Mouse (Mus musculus) liver, adult 2 months (tissue): ENCODE results near the gene Mrps6. TPM values are rescaled to one million over a fixed set of nuclear protein-coding genes. Genes with fewer than 3 reads are reported as not detected.
"Not testable (repeated sequence)": the region's sequence is repeated elsewhere in the genome, so short reads cannot be mapped to it uniquely, and the experiment has no call there.

Experiments used
- DNase-seq: peaks from one replicate; pipeline ENCODE4 v3.0.0-alpha.2; 2011; ENCODE audit warnings: low read depth, low spot score; ENCODE audit errors: extremely low read depth
- H3K27ac ChIP-seq: fragments of 200-500 bp; replicated peaks from 2 replicates; pipeline ENCODE4 v1.5.1; 2012; ENCODE audit warnings: low read depth, mild to moderate bottlenecking, control low read depth, inconsistent platforms, low read length; ENCODE audit not compliant: insufficient read depth
- H3K27me3 ChIP-seq: fragments of 200-500 bp; 2 replicates; pipeline ENCODE4 v1.6.1; 2012; ENCODE audit warnings: mild to moderate bottlenecking, moderate library complexity, low read length, inconsistent platforms; ENCODE audit not compliant: control insufficient read depth, insufficient read depth
- H3K36me3 ChIP-seq: fragments of 200-500 bp; 2 replicates; pipeline ENCODE4 v1.6.1; 2012; ENCODE audit warnings: low read length, inconsistent platforms; ENCODE audit not compliant: control insufficient read depth, insufficient read depth
- H3K4me1 ChIP-seq: fragments of 200-500 bp; 2 replicates; pipeline ENCODE4 v1.6.1; 2011; ENCODE audit warnings: low read length; ENCODE audit not compliant: control insufficient read depth, insufficient read depth
- H3K4me3 ChIP-seq: fragments of 200-500 bp; 2 replicates; pipeline ENCODE4 v1.5.1; 2011; ENCODE audit warnings: low read depth, mild to moderate bottlenecking, control low read depth, low read length, moderate library complexity; ENCODE audit not compliant: insufficient read depth
- H3K79me2 ChIP-seq: fragments of 200-500 bp; 2 replicates; pipeline ENCODE4 v1.6.1; 2012; ENCODE audit warnings: inconsistent platforms, mild to moderate bottlenecking, low read length, moderate library complexity; ENCODE audit not compliant: control insufficient read depth, insufficient read depth
- H3K9ac ChIP-seq: fragments of 200-500 bp; 2 replicates; pipeline ENCODE4 v1.6.1; 2012; ENCODE audit warnings: low read depth, mild to moderate bottlenecking, control low read depth, inconsistent platforms, low read length
- CTCF ChIP-seq: fragments of 200-500 bp; IDR thresholded peaks from 2 replicates; pipeline ENCODE4 v1.5.1; 2011; ENCODE audit warnings: low read depth, low read length, control low read depth
- POLR2A ChIP-seq: fragments of 200-500 bp; IDR thresholded peaks from 2 replicates; pipeline ENCODE4 v1.6.1; 2011; ENCODE audit warnings: low read length, control low read depth; ENCODE audit not compliant: insufficient read depth; ENCODE audit errors: extremely low read depth
- WGBS: fragments of 180-500 bp; shearing (Covaris S2); methylation state at CpG from one replicate; pipeline ENCODE4 v1.1.7; 2018; 5-methylcytosine and 5-hydroxymethylcytosine counted together
- polyA plus RNA-seq: library from polyadenylated mRNA; depleted of rRNA; stranded (reverse); fragments of >200 nt; gene quantifications from 2 replicates; pipeline ENCODE4 v1.2.3, GENCODE M21; 2012
- total RNA-seq: library from RNA; depleted of rRNA; stranded (reverse); fragments of >200 nt; gene quantifications from 2 replicates; pipeline ENCODE4 v1.2.3, GENCODE M21; 2014

Mrps6 gene
- total and polyA plus RNA-seq, 2 experiments: 6.1 to 11.7 TPM

DNA sequence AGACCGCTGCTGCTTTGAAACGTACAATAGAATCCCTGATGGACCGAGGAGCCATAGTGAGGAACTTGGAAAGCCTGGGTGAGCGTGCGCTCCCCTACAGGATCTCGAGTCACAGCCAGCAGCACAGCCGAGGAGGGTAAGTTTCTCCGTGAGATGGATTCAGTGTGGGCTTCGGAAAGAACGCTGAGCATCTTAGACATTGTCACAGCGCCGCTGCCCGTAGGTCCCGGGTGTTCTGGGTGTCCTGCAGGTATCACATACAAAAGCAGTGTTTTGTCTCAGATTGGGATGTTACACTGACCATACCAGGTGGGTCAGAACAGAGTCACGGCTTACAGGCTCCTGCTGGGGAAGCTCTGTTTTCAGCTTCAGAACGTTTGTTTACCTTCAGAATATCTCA lies 41.5 kb downstream of the Mrps6 start:
- Histone ChIP-seq H3K27me3 (no peaks in the 10 kb centered on the region), H3K4me1 (peaks cover under 1% of the 10 kb centered on the region; the same call in 1 of the 2 replicates), H3K27ac (no peak overlapping the region), H3K79me2 (no peaks in the 10 kb centered on the region; the same call in 1 of the 2 replicates), H3K9ac (no peak overlapping the region), H3K36me3 (peaks cover 8% of the 10 kb centered on the region), H3K4me3 (no peak overlapping the region)
- 95% methylated on average over 16 of the region's 16 CpGs for WGBS
- DNase-seq: no peak
- no peak for TF ChIP-seq POLR2A
- TF ChIP-seq CTCF: no peak

DNA sequence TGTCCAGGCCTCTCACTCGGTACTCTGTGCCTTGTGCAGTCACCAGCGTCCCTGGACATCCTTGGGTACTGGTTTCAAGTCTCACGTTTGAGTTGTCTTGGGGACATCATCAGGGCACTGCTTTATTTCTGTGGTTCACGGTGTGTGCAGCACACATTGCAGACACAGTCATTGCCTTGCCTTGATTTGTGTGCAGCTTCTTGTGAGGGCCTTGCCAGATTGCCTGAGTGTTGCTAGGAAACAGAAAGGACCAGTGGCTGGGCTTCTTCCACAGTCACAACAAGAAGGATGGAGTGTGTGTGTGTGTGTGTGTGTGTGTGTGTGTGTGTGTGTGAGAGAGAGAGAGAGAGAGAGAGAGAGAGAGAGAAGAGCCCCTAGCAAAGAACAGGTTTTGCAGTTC lies 42.0 kb downstream of the Mrps6 start:
- H3K4me1 ChIP-seq: peaks cover 5% of the 10 kb centered on the region
- no peak overlapping the region for H3K27ac ChIP-seq
- H3K36me3 ChIP-seq: peaks cover 8% of the 10 kb centered on the region
- H3K27me3 ChIP-seq: no peaks in the 10 kb centered on the region
- whole genome bisulfite sequencing: 89% methylated on average over 4 of the region's 4 CpGs
- H3K9ac ChIP-seq: no peak overlapping the region
- no peak for DNase-seq
- H3K4me3 ChIP-seq: no peak overlapping the region
- no peak for TF ChIP-seq CTCF
- no peak for TF ChIP-seq POLR2A
- no peaks in the 10 kb centered on the region; the same call in 1 of the 2 replicates for H3K79me2 ChIP-seq

DNA sequence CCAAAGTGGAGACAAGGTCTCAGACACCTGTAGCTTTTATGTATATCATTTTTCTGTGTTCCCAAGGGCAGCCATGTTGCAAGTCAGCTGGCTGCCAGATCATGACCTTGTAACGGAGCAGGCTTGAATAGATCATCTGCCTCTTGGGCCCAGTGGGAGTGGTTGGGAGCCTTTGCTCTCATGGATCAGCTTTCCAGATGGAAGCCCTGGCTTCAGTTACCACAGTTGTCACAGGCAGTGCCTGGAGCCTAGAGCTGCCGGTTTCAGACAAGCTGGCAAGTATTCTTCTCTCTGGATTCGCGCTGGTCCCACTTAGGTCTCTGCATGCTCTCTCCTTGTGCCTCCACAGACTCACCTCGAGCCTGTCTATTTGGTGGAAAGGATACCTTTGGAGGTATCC lies 44.0 kb downstream of the Mrps6 start:
- no peaks in the 10 kb centered on the region; the same call in 1 of the 2 replicates for H3K79me2 ChIP-seq
- peaks cover 9% of the 10 kb centered on the region for H3K4me1 ChIP-seq
- WGBS: 73% methylated on average over 5 of the region's 5 CpGs
- no peaks in the 10 kb centered on the region for H3K27me3 ChIP-seq
- no peak overlapping the region for H3K9ac ChIP-seq
- H3K4me3 ChIP-seq: no peak overlapping the region
- peaks cover 6% of the 10 kb centered on the region for H3K36me3 ChIP-seq
- H3K27ac ChIP-seq: no peak overlapping the region
- TF ChIP-seq POLR2A: no peak
- TF ChIP-seq CTCF: no peak
- DNase-seq: peak; percentile 19

DNA sequence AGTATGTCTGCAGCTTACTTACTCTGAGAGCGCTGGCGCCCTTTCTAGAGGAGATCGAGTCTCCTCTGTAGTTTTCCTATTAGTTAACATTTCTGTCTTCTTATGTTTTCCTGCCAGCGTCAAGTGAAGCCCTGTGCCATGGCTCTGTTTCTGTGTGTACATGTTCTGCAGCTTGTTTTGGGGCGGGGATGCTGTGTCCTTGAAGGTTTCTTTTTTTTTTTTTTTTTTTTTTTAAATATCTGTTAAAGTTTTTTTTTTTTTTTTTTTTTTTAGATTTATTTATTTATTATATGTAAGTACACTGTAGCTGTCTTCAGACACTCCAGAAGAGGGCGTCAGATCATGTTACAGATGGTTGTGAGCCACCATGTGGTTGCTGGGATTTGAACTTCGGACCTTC lies 44.9 kb downstream of the Mrps6 start:
- not testable (repeated sequence) for H3K9ac ChIP-seq, H3K79me2 ChIP-seq, H3K4me3 ChIP-seq, H3K27me3 ChIP-seq, DNase-seq, H3K4me1 ChIP-seq, H3K36me3 ChIP-seq, H3K27ac ChIP-seq
- WGBS: 98% methylated on average over 6 of the region's 7 CpGs

DNA sequence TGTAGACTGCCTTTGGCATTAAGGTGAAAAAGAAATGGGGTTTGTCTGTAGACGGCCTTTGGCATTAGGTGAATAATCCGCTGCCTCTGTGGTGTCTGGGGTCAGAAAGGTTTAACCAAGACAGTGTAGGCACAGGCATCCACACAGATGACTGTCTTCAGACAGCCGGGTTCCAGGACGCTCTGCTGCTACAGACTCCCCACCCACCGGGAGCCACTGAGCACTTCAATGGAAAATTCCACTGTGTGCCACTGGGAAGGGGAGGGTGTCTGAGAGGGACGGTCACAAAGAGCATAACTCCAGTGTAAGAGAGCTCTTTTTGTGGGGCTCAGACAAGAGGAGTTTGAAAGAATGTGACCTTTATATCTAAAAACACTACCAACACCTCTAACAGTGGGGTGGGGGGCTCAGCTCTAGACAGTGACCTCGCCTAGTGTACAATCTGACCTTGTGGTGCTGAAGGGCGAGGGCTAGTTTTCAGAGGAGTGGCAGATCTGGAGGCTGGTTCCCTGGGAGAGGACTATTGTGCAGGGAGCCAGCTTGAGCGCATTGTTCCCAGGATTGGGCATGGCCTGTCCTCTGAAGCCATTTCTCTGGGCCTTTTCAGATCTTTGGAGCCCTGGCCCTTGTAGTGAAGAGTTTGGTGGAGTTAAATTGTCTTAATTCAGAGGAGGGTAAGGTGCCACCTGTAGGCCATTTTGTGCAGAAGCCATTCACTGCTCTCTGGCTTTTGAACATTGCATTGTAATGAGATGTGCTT lies 45.7 kb downstream of the Mrps6 start:
- H3K79me2 ChIP-seq: no peaks in the 10 kb centered on the region; the same call in 1 of the 2 replicates
- TF ChIP-seq CTCF (no peak), POLR2A (no peak)
- no peaks in the 10 kb centered on the region for H3K27me3 ChIP-seq
- H3K4me3 ChIP-seq: no peak overlapping the region
- peaks cover 9% of the 10 kb centered on the region for H3K4me1 ChIP-seq
- no peak overlapping the region for H3K27ac ChIP-seq
- no peak overlapping the region for H3K9ac ChIP-seq
- H3K36me3 ChIP-seq: peaks cover 6% of the 10 kb centered on the region
- 83% methylated on average over 9 of the region's 9 CpGs for WGBS
- no peak for DNase-seq

DNA sequence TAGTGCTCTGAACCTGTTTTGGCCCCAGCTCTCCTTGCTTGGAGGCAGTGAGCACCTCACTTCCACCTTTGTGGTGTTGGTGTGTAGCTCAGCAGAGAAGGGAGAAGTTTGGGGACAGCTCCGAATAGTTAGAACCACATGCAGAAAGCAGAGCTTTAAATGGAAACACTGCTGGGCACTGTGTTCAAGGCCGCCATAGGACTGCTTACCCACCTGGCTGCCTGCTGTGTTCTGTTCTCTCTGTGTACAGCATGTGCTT lies 46.2 kb downstream of the Mrps6 start:
- TF ChIP-seq CTCF (no peak), POLR2A (no peak)
- Histone ChIP-seq H3K9ac (no peak overlapping the region), H3K79me2 (no peaks in the 10 kb centered on the region; the same call in 1 of the 2 replicates), H3K27ac (no peak overlapping the region), H3K4me1 (peaks cover 9% of the 10 kb centered on the region), H3K36me3 (peaks cover 6% of the 10 kb centered on the region), H3K27me3 (no peaks in the 10 kb centered on the region), H3K4me3 (no peak overlapping the region)
- DNase-seq: no peak
- WGBS: 91% methylated on average over 2 of the region's 2 CpGs
